Mouse (Mus musculus): ENCODE data around the gene Ccdc180.
A peak's percentile ranks its signal among the peaks of the same experiment; 100 is the strongest.

The Ccdc180 gene

DNA sequence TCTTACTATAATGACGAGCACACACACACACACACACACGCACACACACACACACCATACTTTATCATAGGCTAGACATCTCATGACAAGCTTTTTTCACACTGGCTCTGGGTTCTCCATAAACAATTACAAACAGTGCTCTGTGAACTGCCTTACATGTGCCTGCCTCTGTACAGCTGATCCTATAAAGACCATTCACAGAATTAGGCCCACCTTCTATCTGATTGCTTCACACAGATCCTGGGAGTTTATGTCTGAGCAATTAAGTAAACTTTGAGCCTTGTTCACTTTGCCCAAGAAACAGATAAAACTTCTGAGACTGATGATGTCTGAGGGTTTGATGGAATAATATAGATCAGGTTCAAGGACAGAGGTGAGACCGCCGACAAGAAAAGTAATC lies 21.8 kb downstream of the Ccdc180 start:
- no peak for DNase-seq

DNA sequence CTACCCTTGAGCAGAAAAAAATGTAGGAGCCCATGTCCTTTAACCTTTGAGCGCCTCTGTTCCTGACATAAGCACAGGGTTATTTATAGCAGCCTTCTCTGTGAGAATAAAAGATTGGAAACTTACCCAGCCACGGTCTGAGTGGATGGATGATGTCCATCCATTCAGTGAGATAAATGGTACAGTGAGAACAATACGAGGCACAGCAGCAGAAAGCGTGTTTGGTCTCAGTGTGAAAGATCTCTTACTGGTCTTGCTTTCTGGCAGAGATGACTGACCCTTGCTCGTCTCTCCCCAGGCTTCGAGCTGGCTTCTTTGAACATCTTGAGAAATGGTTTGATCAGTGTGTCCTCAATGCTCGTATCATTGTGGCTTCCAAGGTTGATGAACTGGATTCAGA lies 27.0 kb downstream of the Ccdc180 start:
- no peak for DNase-seq

DNA sequence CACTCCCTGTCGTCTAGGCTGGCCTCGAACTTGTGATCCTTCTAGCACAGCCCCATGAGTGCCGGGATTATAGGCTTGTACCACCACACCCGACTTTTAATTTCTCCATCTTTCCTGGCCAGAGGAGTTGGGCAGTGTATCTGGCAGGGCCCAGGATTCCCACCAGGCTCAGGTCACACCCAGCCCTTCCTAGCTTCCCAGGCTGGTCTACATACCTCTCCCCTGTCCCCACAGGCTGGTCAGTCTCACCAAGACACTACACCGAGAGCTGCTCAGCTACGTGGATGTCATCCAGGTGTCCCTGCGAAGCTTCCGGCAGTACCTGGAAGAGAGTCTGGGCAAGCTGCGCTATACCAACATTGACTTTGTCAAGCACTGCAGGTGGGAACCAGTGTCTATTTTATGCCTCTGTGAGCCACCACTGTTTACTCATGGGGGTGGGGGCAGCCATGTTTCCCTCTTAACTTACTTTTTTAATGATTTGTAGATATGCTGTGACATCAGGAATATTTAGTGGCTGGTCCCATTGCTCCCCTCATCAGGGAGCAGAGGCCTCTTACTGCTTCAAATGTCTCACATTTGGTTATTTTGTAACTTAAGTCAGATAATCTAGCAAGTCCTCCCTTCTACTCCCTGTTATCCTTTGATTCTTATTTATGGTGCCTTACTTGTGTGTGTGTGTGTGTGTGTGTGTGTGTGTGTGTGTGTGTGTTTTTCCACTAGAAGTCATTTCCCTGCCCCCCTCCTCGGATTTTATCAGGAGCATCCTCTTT lies 31.7 kb downstream of the Ccdc180 start:
- no peak for DNase-seq

DNA sequence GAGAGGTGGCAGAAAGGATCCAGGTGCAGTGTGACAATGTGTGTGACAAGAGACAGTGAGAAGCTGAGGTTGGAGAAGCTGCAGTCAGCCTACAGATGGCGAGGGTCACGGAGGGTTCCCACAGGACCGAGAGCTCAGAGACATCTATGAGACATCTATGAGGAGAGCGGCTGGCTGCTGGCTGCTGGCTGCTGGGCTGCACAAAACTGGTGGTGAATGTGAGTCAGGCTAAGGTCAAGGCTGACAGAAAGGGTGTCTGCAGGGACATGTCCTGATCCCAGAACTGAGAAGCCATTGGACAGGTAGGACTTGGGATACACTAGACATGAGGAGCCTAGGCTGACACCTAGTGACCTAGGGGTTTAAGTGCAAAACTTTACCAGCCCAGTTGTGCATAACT lies 33.9 kb downstream of the Ccdc180 start:
- DNase-seq, result no peak

DNA sequence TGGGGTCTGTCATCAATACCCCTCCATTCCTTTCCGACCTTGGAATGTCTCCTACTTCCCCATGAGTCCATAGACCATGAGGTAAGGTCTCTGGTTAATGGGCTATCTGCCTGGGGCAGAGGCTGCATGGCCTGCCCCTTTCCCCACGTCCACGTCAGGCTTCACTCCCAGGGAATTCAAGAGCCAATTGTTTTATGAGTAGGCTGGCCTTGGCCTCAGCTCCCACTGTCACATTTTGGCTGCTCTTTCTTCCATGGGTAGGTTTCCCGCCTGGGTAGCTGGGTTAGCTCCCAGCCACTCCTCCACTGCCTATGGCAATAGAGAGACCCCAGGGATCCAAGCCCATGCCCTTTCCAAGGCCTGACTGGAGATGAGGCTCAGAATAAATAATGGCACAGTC lies 38.5 kb downstream of the Ccdc180 start:
- no peak for DNase-seq

DNA sequence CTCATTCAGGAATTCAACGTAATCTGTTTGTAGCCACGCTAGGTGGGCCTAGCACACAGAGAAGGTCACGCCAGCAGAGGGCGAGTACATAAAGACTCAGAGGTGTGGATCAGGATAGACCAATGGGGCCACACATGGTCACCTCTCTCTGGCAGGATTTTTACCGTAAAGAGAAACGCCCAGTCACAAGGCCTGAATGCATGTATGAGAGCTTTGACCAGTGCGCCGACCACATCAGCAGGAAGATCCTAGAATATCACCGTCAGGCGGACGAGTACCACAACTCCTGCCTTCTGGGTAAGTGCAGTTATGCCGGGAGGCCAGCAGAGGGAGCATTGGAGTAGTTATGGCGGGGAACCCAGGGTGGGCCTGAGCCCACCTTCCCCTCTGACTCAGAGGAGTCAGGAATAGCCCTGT lies 51.5 kb downstream of the Ccdc180 start:
- peak; percentile 84 for DNase-seq

DNA sequence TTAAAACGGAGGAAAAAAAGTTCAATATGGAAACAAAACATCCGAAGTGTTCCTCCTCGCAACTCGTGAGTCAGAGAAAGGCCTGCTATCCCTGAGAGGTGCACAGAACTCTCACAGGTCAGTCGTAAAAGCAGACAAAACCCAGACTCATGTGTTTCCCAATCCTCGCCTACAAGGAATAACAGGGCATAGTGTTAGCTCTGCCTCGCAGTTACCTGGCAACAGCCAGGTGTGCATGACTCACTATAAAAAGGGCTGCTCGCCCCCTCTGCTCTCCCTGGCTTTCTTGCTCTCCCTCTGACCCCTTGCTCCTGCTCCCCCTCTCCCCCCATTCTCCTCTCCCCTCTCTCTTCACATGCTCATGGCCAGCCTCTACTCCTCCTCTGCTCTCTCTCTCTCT lies 57.6 kb downstream of the Ccdc180 start:
- no peak for DNase-seq

DNA sequence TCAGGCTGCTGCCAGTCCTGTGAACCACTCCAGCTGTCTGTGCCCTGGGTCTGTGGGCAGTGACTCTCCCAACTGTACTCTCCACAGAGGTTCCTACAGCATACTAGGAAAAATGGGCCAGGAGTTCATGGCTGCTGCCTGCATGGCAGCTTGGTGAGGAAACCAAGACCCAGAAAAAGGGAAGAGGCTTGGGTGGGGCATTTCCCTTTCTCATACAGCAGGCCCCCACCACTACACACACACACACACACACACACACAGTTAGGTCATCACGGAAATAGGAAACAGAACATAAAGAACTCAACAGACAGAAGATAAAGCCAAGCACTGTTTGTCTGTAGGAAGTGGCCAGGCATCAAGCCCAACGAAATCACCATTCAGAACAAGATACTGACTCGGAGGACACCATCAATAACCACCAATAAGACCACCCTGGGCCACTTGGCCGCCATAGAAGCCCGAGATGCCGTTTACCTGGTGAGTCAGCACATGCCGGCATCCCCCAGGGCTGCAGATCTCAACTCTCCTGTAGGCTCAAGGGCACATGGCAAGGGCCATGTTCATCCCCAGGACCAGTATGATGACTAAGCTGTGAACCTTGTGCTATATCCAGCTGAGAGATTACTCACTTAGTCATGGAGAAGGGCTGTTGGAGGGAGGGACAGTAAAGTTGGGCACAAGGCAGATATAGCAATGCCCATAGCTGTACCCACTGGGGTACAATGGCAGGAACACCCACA lies 59.2 kb downstream of the Ccdc180 start:
- no peak for DNase-seq

DNA sequence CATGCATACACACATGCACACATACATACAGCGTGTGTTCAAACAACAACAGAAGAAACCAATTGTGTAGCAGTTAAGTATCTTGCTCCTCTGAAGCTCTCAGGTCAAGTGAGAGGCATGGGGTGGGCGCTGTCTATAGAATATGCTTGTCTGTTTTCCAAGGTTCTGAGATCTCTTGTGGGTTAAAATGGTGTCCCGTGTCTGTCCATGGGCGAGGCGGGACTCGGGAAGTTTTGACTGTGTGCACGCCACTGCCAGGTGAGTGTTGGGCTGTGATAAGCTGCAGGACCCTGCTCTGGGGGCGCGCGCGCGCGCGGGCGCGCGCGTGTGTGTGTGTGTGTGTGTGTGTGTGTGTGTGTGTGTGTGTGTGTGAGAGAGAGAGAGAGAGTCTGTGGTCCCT lies 61.7 kb downstream of the Ccdc180 start:
- DNase-seq, result no peak

DNA sequence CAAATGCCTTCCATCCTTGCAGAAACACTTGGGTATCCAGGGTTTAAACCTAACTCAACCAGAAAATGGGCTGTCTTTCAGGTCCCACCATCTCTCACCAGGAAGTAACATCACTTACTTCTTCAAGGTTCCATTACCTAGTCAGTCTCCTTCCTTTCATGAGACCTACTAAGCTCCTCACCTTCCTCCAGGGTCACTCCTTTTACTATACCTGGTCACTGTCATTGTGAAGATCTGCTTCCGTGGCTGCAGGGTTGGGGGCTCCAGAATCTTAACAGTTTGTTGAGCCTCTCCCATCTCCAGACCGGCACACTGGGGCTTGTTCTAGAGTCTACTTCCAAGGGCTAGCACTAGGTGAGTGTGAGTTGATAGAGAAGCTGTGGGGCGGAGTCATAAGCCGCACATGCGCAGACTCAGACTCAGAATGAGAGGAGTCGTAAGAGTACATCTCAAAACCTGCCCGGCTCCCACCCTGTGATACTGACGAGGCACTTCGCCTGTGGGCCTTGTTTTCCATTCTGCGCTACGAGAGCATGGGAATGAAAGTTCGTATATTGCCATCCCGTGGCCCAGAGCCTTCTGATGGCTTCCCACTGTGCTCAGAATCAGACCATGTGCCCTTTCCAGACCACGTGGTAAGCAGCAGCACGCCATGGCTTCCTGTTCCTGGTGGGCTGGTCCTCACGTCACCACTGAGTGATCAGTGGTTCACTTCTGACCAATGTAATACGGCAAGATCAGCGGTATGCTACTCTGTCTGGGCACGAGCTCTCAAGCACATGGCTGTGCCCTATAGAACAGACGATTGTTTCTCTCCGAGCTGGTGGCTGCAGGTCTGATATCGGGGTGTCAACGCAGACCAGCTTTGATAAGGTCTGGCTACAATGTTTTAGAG lies 63.2 kb downstream of the Ccdc180 start:
- DNase-seq, result no peak

DNA sequence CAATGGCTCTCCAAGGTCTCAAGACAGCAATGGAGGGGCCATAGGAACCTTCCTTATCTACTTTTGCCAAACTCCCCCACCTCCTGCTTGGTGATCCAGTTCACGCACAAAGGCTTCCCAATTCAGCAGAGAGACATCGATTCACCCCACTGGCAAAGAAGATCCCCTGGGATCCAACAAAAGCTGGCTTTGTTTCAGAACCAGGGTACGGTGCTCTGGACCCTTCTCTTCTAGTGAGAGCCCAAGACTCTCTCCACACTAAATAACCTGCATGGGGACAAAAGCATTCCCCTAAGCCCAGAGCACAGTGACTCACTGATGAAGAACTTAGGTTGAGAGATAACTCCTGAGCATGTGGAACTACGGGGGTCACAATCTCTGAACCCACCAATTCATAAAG lies 65.1 kb downstream of the Ccdc180 start:
- DNase-seq, result no peak

DNA sequence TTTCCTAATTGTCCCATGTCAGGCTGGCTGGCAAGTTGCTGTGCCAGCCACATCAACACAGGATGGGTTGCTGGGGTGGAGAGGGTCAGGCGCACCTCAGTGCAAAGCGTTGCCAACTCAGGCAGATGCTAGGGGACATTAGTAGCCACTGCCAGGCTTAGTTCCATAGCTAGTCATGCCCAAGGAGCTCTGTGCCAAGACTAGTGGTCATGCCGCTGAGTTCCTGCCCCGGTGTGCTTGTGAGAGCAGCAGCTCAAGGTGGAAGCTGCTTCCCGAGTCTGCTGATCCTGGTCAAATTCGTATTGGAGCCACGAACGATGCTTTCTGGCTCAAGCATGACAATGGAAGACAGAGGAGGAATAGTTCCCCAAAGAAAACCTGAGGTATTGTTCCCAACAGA lies 66.0 kb downstream of the Ccdc180 start:
- DNase-seq, result no peak

DNA sequence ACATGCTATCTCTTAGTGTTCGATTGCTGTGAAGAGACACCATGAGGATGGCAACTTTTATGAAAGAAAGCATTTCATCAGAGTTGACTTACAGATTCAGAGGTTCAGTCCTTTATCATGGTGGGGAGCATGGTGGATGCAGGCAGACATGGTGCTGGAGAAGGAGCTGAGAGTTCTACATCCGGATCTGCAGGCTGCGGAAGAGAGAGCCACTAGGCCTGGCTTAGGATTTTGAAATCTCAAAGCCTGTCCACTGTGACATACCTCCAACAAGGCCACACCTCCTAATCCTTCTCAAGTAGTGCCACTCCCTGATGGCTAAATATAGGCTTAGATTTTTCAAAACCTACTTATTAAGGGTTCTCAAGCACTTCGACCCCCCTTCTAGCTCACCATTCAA lies 66.6 kb downstream of the Ccdc180 start:
- DNase-seq, result no peak

DNA sequence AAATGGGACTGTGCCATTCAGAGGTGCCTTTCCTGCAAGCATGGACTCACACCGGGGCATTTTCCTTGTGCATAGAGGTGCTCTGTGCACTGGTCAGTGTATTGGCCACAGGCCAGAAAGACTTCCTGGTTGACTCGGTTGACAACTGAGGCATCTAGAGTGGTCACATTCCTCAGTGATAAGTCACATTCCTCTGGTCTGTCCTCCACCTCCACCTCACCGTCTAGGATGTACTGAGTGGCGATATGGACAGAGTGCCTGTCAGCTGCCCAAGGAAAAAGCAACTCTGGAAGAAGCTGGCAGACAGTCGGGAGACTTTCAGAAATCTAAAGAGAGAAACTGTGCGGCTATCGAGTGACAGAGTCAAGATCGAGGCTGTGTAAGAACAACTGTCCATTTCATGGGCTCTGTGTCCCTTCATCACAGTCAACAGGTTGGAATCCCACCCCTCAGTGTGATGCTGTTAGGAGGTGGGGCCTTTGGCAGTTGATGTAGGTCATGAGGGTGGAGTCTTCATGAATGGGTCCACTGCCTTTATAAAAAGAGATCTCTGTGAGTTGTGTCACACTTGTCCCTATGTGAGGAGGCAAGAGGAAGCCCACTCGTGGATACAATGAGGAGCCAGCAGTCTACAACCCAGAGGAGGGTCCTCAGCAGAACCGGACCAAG lies 74.8 kb downstream of the Ccdc180 start, which contains the start of gene Tdrd7:
Tdrd7 (plus strand) TSS at position 564 of the 669 bp plus-strand sequence.
- DNase-seq, result no peak

DNA sequence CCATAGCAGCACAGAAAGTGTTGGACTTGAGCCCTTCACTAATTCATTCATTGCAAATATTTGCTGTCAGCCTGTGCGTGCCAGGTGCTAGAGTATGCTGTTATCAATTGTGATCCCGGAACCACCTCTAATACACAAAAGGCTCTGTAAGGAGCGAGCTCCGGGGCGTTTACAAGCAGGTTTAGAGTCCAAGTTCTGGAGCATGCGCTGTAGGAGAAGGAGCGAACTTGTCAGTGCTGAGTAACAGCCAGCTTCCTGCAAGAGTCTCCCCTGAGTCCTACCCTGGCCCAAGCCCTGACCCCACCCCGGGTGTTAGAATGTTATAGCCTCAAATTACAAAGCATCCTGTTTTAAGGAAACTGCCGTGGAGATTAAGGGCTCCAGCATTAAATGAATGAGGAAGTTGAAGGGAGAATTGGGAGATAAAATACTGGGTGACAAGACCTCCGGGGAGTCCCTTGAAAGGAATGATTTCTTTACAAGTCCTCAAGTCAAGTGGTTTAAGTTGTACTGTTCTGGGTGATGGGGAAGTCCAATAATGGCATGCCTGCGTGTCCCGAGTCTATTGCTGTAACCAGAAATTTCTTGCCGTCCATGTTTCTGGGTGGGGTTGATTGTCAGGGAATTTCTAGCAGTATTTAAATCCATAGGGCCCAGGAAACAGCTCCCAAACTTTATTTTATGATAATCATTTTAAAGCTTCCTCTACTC lies 75.8 kb downstream of the Ccdc180 start:
- no peak for DNase-seq

DNA sequence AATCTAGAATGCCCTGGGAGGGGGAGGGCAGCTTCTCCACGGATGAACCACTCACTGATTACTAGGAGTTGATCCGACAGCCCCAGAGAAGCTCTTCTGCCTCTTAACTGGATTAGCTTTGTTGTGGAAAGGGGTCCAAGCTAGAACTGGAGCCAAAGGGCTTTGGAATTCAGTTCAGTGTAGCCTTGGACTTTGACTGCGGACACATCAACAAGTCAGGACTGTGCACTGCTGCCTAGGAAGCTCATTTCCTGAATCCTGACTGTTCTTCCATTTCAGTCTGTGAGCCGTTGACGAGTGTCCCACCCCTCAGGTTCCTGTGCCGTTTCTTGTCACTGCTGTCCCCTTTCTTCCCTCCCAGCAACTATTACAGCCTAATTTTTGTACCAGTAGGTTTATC lies 76.6 kb downstream of the Ccdc180 start:
- DNase-seq, result no peak

DNA sequence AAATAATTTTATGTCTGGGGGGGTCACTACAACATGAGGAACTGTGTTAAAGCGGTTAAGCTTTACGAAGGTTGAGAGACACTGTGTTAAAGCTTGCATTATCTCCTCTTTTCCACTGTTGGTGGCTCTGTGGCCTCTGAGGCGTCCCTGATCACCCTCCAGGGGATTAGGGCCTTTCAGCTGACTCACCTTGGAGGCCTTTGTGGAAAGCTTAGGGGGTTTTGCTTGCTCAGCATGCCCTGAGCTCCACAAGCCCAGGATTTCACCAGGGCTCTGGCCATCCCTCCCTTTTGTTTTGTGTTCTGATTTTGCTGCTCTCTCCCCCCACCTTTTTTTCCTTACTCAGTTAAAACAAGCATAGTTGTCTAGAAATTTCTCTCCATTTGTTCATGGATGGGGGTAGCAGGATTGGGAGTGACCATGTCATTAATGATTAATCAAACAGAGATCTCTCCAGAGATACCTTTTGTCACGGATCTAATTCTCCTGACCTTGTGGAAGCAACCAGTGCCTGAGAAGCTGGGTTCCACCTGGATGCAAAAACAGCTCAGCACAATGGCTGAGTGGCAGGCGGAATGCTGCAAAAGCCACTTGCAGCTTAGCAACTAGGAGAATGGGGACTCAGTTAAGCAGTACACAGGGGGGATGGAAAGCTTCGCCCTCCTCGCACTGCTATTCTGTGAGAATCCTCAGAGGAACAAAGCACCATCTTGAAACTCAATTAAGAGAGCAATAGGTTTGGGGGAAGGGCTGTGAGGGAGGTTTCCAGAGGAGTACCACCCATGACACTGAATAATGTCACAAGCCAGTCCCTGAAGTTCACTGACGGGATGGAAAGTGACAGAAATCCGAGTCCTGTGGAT lies 77.6 kb downstream of the Ccdc180 start:
- no peak for DNase-seq

DNA sequence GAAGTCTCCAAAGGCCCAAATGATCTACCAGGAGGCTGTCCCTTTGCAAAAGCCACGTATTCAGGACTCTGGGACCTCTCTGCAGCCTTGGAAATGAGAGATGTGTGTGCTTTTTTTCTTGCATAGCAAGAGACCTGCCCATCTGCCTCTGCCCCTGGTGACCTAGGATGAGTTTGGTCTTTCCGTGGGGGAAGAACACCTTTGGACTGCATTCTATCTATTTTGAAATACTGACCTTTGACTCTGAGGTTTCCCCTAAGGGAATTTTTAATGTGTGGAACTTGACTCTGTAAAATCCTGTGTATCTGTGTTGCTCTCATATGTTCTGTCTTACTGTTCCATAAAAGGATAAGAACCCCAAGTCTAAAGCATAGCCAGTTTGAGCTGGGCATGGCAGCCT lies 78.9 kb downstream of the Ccdc180 start:
- DNase-seq, result no peak

DNA sequence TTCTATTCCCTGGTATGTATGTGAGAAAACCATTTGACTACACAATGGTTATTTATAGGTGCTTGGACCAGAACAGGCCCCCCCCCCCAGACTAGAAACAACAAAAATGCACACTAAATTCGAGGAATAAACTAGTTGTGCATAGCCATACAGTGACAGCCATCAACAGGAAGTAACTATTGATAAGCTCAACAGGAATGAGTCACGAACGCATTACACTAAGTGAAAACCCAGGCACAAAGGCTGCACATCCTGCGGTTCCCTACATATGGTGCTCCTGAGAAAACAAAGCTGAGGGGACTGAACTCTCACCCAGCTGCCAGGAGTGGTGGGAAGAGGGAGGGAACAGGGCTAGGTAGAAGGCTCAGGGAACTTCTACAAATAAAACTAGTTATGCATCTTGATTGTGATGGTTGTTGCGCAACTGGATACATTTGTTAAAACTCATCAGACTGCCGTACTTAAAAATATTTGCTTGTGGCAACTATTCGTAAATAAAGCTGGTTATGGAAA lies 80.0 kb downstream of the Ccdc180 start:
- no peak for DNase-seq

DNA sequence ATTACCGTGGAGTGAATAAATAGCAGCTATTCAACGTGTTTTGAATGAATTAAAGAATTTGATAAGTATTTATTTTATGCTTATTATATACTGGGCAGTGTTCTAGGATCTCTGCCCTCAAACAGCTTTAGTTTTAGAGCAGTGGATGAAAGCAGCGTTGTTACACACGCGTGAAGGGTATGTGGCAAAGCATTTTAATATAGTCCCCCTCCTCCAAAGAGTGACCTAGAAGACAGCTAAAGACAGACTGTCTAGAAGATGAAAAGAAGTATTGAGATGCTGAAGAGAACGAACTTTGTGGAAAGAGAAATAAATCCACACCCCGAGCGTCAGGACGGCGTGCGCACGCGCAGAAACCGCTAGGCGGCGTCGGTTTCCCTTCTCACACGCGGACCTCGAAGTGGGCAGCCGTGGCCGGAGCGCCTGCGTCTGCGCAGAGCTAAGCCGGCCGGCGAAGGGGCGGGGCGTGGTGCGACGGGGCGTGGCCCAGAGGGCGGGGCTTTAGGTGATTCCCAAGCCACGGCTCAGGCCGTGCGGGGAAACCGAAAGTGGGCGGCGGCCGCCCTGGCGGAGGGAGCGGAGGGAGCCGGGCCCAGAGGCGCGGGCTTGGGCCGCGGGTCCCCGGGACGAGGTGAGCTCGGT lies 81.8 kb downstream of the Ccdc180 start:
- DNase-seq, result peak; percentile 88

Data from thymus, postnatal 4 days (tissue).